Mouse (Mus musculus): ENCODE measurements around the gene Fam170b. TPM values are rescaled to one million over a fixed set of nuclear protein-coding genes. Genes with fewer than 3 reads are reported as not detected.
A peak's percentile ranks its signal among the peaks of the same experiment; 100 is the strongest.

Fam170b gene
- polyA plus RNA-seq, 1 experiment: not detected

DNA sequence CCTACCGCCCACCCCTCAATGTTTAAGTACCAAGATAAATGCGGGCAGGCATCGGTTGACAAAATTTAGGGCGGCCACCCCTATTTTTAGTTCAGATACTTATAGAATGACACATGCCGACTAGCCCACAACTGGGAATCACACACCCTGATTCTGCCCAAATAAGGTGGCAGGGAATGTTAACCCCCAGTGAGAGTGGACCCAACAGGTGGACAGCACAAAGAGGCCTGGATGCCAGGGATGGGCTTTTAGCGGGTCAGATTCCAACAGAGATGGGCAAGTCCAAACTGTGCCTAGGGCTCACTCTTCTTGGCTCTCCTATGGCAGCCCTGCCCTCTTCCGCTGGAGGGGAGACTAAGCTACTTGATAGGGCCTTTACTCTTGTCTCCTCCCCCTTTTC, 33.7 kb upstream of the Fam170b start:
- 87% methylated on average over 7 of the region's 7 CpGs for WGBS
- no peak overlapping the region for H3K27ac ChIP-seq (ENCODE audit: control insufficient read depth, insufficient read depth, low read depth, low read length, poor library complexity)
- no peak overlapping the region for H3K4me3 ChIP-seq (replicated peaks; ENCODE audit: control insufficient read depth, low read depth, low read length)
- H3K4me1 ChIP-seq (ENCODE audit: control insufficient read depth, insufficient read depth, low read length): peaks cover 3% of the 10 kb centered on the region; the same call in 1 of the 2 replicates
- no peak for TF ChIP-seq POLR2A (IDR thresholded peaks at IDR 0.05; ENCODE audit: borderline replicate concordance, control insufficient read depth, low read depth, low read length)
- no peak for TF ChIP-seq CTCF (IDR thresholded peaks at IDR 0.05; ENCODE audit: control insufficient read depth, insufficient read depth, low read length)

DNA sequence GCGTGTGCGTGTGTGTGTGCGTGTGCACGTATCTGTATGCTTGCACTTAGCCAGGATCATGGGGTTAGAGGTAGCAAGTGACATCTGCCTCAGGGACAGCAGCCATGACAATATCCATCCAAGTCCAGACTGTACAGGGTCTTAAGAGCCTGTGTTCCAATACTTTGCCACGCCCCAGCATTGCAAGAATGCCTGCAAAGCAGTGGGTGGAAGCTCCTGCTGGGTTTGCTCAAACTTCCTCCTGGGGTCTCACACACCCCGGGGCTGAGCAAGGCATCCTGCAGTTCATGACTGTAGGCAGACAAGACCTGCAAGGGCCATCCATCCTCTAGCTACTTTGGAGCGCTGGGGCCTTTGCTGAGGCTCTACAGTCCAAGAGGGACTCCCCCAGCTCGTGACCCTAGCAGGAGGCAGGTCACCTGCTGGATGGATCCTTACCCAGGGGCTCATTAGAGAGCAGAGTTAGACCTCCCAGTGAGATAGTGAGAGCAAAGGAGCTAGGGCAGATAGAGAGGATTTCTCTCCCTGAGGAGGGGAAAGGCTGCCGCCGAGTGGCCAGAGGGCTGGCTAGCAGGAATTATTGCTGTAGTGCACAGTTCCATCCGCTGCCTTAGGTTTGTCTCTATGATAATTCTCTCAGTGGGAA, 32.6 kb upstream of the Fam170b start:
- TF ChIP-seq POLR2A (IDR thresholded peaks at IDR 0.05; ENCODE audit: borderline replicate concordance, control insufficient read depth, low read depth, low read length) (no peak), CTCF (IDR thresholded peaks at IDR 0.05; ENCODE audit: control insufficient read depth, insufficient read depth, low read length) (peak; percentile 30; the same call in 1 of the 2 replicates)
- Histone ChIP-seq H3K4me1 (ENCODE audit: control insufficient read depth, insufficient read depth, low read length) (peaks cover 3% of the 10 kb centered on the region; the same call in 1 of the 2 replicates), H3K27ac (ENCODE audit: control insufficient read depth, insufficient read depth, low read depth, low read length, poor library complexity) (no peak overlapping the region), H3K4me3 (replicated peaks; ENCODE audit: control insufficient read depth, low read depth, low read length) (no peak overlapping the region)
- WGBS: 65% methylated on average over 11 of the region's 11 CpGs

DNA sequence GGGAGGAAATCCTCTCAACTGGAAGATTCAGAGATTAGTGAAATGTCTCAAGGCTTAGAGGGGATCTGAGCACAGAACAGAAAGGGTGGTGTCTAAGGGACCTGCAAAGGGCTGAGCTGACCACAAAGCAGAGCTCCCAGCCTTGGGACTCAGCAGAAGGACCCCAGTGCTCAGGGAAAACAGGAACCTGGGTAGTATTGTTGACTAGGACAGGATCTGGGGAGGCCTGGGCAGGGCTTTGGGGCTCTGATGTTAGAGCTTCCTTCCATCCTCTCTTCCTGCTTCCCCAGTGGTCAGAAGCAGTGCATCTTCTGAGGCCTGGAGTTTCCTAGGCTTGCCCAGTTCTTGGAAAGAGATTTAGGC, 32.1 kb upstream of the Fam170b start:
- Histone ChIP-seq H3K4me1 (ENCODE audit: control insufficient read depth, insufficient read depth, low read length) (peaks cover 3% of the 10 kb centered on the region; the same call in 1 of the 2 replicates), H3K4me3 (replicated peaks; ENCODE audit: control insufficient read depth, low read depth, low read length) (no peak overlapping the region), H3K27ac (ENCODE audit: control insufficient read depth, insufficient read depth, low read depth, low read length, poor library complexity) (no peak overlapping the region)
- TF ChIP-seq POLR2A (IDR thresholded peaks at IDR 0.05; ENCODE audit: borderline replicate concordance, control insufficient read depth, low read depth, low read length): no peak
- TF ChIP-seq CTCF (IDR thresholded peaks at IDR 0.05; ENCODE audit: control insufficient read depth, insufficient read depth, low read length): no peak

DNA sequence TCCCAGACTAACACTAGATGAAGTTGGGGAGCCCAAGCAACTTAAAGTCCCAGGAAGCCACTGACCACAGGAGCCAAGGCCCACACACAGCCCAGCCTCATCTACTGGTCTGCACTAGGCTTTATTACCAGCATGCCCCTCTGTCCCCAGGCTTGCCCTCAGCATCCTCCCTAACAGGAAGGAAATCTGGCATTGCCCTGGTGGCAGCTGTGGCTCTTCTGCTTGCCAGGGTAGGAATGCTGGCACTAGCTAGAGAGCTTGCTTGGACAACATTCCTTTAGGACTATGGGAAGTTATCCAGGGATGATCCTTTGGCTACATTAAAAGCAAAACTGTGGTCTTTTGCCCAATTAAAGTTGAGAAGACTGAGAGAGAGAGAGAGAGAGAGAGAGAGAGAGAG, 23.7 kb upstream of the Fam170b start:
- no peak for TF ChIP-seq CTCF (IDR thresholded peaks at IDR 0.05; ENCODE audit: control insufficient read depth, insufficient read depth, low read length)
- no peak for TF ChIP-seq POLR2A (IDR thresholded peaks at IDR 0.05; ENCODE audit: borderline replicate concordance, control insufficient read depth, low read depth, low read length)
- H3K4me3 ChIP-seq (replicated peaks; ENCODE audit: control insufficient read depth, low read depth, low read length): no peak overlapping the region
- H3K4me1 ChIP-seq (ENCODE audit: control insufficient read depth, insufficient read depth, low read length): no peaks in the 10 kb centered on the region
- H3K27ac ChIP-seq (ENCODE audit: control insufficient read depth, insufficient read depth, low read depth, low read length, poor library complexity): no peak overlapping the region

DNA sequence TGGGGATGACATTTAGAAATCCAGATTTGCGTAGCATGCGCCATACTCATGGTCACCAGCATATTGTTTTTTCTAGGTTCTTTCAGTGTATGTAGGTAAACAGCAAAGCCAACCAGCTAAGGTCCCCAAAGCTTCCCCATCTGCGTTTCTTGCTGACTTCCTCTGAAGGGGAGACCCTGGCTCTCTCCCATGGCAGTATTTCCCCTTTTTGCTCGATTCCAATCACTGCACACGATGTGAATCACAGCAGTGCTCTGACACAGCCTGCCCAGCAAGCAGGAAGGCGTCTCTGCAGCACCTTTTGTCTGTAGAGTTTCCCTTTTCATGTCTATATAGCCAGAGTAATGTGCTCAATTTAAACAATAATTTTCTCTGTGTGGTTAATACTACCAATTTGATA, 21.3 kb upstream of the Fam170b start:
- no peak overlapping the region for H3K4me3 ChIP-seq (replicated peaks; ENCODE audit: control insufficient read depth, low read depth, low read length)
- TF ChIP-seq POLR2A (IDR thresholded peaks at IDR 0.05; ENCODE audit: borderline replicate concordance, control insufficient read depth, low read depth, low read length) (no peak), CTCF (IDR thresholded peaks at IDR 0.05; ENCODE audit: control insufficient read depth, insufficient read depth, low read length) (no peak)
- no peaks in the 10 kb centered on the region for H3K4me1 ChIP-seq (ENCODE audit: control insufficient read depth, insufficient read depth, low read length)
- no peak overlapping the region for H3K27ac ChIP-seq (ENCODE audit: control insufficient read depth, insufficient read depth, low read depth, low read length, poor library complexity)
- 30% methylated on average over 6 of the region's 6 CpGs for WGBS

DNA sequence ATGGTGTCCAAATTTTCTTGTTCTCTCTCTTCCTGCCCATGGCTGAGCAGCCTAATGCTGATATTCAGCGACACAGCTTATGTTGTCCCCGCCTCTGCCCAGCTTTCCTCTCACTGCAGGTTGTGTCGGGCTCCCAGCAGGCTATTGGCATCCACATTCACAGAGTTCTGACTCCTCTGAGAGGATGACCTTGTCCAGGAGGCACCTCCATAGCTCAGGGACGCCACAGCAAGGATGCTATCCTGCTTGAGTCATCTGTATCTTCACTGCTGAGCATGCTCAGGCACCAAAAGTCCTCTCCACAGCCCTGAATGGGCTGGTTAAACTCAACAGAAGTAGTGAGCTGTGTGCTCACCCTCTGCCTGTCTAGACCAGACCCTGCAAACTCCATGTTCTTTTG, 18.8 kb upstream of the Fam170b start:
- no peak for TF ChIP-seq POLR2A (IDR thresholded peaks at IDR 0.05; ENCODE audit: borderline replicate concordance, control insufficient read depth, low read depth, low read length)
- no peak for TF ChIP-seq CTCF (IDR thresholded peaks at IDR 0.05; ENCODE audit: control insufficient read depth, insufficient read depth, low read length)
- Histone ChIP-seq H3K4me1 (ENCODE audit: control insufficient read depth, insufficient read depth, low read length) (no peaks in the 10 kb centered on the region), H3K4me3 (replicated peaks; ENCODE audit: control insufficient read depth, low read depth, low read length) (no peak overlapping the region), H3K27ac (ENCODE audit: control insufficient read depth, insufficient read depth, low read depth, low read length, poor library complexity) (no peak overlapping the region)
- 70% methylated on average over 4 of the region's 4 CpGs for WGBS

DNA sequence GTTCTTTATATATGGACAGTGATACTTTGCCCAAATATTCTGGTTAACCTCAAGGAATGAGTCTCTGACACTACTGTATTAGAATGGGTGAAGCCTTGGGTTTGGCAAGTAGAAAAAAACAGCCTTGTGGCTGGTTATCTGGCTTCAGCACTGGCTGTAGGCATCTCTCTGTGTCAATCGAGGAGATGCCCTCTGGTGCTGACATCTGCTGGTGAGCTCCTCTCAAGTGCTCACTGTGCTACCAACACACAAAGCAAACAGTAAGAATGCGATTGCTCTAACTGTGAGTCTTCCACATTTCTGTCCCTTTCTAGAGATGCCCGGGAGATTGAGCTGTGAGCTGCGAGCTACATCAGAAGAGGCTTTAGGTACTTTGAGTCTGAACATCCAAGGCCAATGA, 17.2 kb upstream of the Fam170b start:
- WGBS: 72% methylated on average over 4 of the region's 4 CpGs
- H3K4me3 ChIP-seq (replicated peaks; ENCODE audit: control insufficient read depth, low read depth, low read length): no peak overlapping the region
- H3K27ac ChIP-seq (ENCODE audit: control insufficient read depth, insufficient read depth, low read depth, low read length, poor library complexity): no peak overlapping the region
- H3K4me1 ChIP-seq (ENCODE audit: control insufficient read depth, insufficient read depth, low read length): no peaks in the 10 kb centered on the region
- no peak for TF ChIP-seq CTCF (IDR thresholded peaks at IDR 0.05; ENCODE audit: control insufficient read depth, insufficient read depth, low read length)
- TF ChIP-seq POLR2A (IDR thresholded peaks at IDR 0.05; ENCODE audit: borderline replicate concordance, control insufficient read depth, low read depth, low read length): no peak

DNA sequence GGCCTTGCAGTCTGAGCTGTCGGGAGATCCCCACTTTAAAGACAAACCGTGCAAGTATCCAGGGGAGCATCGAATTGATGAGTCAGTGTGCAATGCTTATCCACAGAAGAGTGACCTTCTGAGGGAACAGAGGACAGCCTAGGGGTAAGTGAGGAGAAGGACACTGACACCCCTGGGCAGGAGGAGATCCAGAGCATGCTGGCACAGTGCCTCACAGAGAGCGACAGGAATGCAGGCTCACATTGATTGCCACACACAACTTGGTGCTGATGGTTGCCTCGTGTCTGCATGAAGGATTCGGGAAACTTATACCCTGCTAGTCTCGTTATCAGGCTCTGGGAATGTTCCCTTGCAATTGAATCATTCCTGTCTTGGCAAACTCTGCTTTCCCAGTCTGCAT, 16.5 kb upstream of the Fam170b start:
- 62% methylated on average over 7 of the region's 7 CpGs for WGBS
- TF ChIP-seq CTCF (IDR thresholded peaks at IDR 0.05; ENCODE audit: control insufficient read depth, insufficient read depth, low read length): no peak
- no peak for TF ChIP-seq POLR2A (IDR thresholded peaks at IDR 0.05; ENCODE audit: borderline replicate concordance, control insufficient read depth, low read depth, low read length)
- no peak overlapping the region for H3K4me3 ChIP-seq (replicated peaks; ENCODE audit: control insufficient read depth, low read depth, low read length)
- H3K4me1 ChIP-seq (ENCODE audit: control insufficient read depth, insufficient read depth, low read length): no peaks in the 10 kb centered on the region
- H3K27ac ChIP-seq (ENCODE audit: control insufficient read depth, insufficient read depth, low read depth, low read length, poor library complexity): no peak overlapping the region

DNA sequence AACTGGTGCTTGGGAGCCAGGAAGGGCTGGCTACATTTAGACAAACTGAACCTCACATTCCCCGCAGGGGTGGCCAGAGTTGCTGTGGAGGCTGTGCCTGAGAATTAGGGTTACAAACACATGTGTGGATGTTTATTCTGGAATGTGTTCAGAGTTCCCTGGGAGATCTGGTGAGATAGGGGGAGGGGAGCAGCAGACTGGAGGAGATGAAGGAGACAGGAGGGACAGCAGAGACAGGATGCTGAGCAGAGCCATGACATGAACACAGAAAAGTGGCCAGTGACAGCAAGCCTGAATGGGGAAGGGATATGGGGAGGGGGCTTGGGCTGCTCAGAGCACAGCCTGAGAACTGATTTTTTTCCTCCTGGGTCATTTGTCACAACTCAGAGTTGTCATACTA, 14.5 kb upstream of the Fam170b start:
- WGBS: 85% methylated on average over 1 of the region's 1 CpGs
- TF ChIP-seq CTCF (IDR thresholded peaks at IDR 0.05; ENCODE audit: control insufficient read depth, insufficient read depth, low read length) (no peak), POLR2A (IDR thresholded peaks at IDR 0.05; ENCODE audit: borderline replicate concordance, control insufficient read depth, low read depth, low read length) (no peak)
- Histone ChIP-seq H3K27ac (ENCODE audit: control insufficient read depth, insufficient read depth, low read depth, low read length, poor library complexity) (no peak overlapping the region), H3K4me3 (replicated peaks; ENCODE audit: control insufficient read depth, low read depth, low read length) (no peak overlapping the region), H3K4me1 (ENCODE audit: control insufficient read depth, insufficient read depth, low read length) (peaks cover 3% of the 10 kb centered on the region; the same call in 1 of the 2 replicates)
